Mouse (Mus musculus): Measurements from ENCODE around the gene Pus3.

DNA sequence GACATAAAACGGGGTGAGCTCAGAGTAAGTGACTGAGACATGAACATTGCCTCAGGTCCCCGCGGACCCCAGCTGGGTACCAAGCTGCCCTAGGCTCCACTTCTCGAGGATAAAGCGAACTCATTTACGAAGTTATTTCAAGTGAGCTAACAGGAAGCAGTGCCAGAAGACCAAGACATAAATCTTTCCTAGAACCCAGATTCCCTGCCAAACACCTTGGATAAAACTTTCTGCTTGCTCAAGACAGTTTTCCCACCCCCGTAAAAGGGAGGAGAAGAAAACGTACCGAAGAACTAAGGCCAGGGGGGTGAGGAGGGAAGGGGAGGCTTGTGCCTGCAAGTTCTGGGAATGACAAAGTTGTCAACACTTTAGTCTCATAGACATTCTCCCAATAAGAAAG, 25.1 kb upstream of the Pus3 start:
- TF ChIP-seq CTCF (IDR thresholded peaks at IDR 0.05; ENCODE audit: low read depth): no peak
- TF ChIP-seq EP300 (IDR thresholded peaks at IDR 0.05; ENCODE audit: low read depth): no peak
